Mouse (Mus musculus): ENCODE measurements around the gene Dnal1.

GRCm38 (mm10) chr12:84142281-84143050 is 28.3 kb downstream of the Dnal1 start:
- TF ChIP-seq CTCF (IDR thresholded peaks at IDR 0.05; ENCODE audit: low read depth, low read length) = no peak
- TF ChIP-seq POLR2A (IDR thresholded peaks at IDR 0.05; ENCODE audit: borderline replicate concordance, low read depth, low read length) = no peak
